Mouse (Mus musculus) cerebellum, adult 2 months (tissue): ENCODE data around the gene Sorcs2. TPM values are rescaled to one million over a fixed set of nuclear protein-coding genes. Genes with fewer than 3 reads are reported as not detected.
A peak's percentile ranks its signal among the peaks of the same experiment; 100 is the strongest.

ENCODE experiments used
- DNase-seq, 2 experiments: peaks; one replicate each; pipeline ENCODE4 v3.0.0; 2021
- H3K27ac ChIP-seq: fragments of 200-500 bp; 2 replicates; pipeline ENCODE4 v1.5.1; 2012; ENCODE audit warnings: low read length, control low read depth, inconsistent platforms; ENCODE audit not compliant: insufficient read depth
- H3K27me3 ChIP-seq: fragments of 200-500 bp; 2 replicates; pipeline ENCODE4 v1.6.1; 2012; ENCODE audit warnings: inconsistent platforms, mild to moderate bottlenecking, low read length, moderate library complexity; ENCODE audit not compliant: control insufficient read depth, insufficient read depth
- H3K4me1 ChIP-seq: fragments of 200-500 bp; 2 replicates; pipeline ENCODE4 v1.6.1; 2011; ENCODE audit warnings: low read length; ENCODE audit not compliant: control insufficient read depth, insufficient read depth
- H3K4me3 ChIP-seq: fragments of 200-500 bp; replicated peaks from 2 replicates; pipeline ENCODE3; 2011; ENCODE audit warnings: mild to moderate bottlenecking, low read depth, low read length, control low read depth; ENCODE audit not compliant: insufficient read depth
- CTCF ChIP-seq: fragments of 200-500 bp; IDR thresholded peaks from 2 replicates; pipeline ENCODE4 v1.5.1; 2011; ENCODE audit warnings: low read depth, mild to moderate bottlenecking, control low read depth, low read length, moderate library complexity, borderline replicate concordance; ENCODE audit not compliant: insufficient read depth
- POLR2A ChIP-seq: fragments of 200-500 bp; IDR thresholded peaks from 2 replicates; pipeline ENCODE4 v1.6.1; 2011; ENCODE audit warnings: low read length, control low read depth, borderline replicate concordance; ENCODE audit not compliant: insufficient read depth
- WGBS: fragments of 180-500 bp; shearing (Covaris S2); methylation state at CpG from one replicate; pipeline ENCODE4 v1.1.7; 2018; 5-methylcytosine and 5-hydroxymethylcytosine counted together
- polyA plus RNA-seq: library from polyadenylated mRNA; depleted of rRNA; stranded (reverse); fragments of >200 nt; gene quantifications from 2 replicates; pipeline ENCODE4 v1.2.3, GENCODE M21; 2012

Gene Sorcs2
- polyA plus RNA-seq, 1 experiment: 8.7 TPM

GRCm38 (mm10) chr5:36101129-36101528 lies 296.8 kb downstream of the Sorcs2 start:
- Histone ChIP-seq H3K4me3 (no peak overlapping the region), H3K27me3 (no peaks in the 10 kb centered on the region), H3K4me1 (0 out of 2 replicates have a peak, but pooled peaks cover under 1% of the 10 kb centered on the region), H3K27ac (no peak overlapping the region)
- TF ChIP-seq CTCF: no peak
- WGBS: 88% methylated on average over 10 of the region's 10 CpGs
- no peak for DNase-seq

- TF ChIP-seq POLR2A (no peak), CTCF (no peak)
- H3K27me3 ChIP-seq: no peaks in the 10 kb centered on the region
- H3K4me3 ChIP-seq: no peak overlapping the region
- no peak for DNase-seq
- no peak overlapping the region for H3K27ac ChIP-seq
- WGBS: 60% methylated on average over 3 of the region's 3 CpGs
- H3K4me1 ChIP-seq: peaks cover 3% of the 10 kb centered on the region; the same call in 1 of the 2 replicates
Observed at GRCm38 (mm10) chr5:36100488-36100887, 297.5 kb downstream of the Sorcs2 start.

- DNase-seq: peak in 1 of 2 experiments; percentile 5
- TF ChIP-seq CTCF (no peak), POLR2A (no peak)
Observed at GRCm38 (mm10) chr5:36099662-36100061, 298.3 kb downstream of the Sorcs2 start.

GRCm38 (mm10) chr5:36096046-36096445 lies 301.9 kb downstream of the Sorcs2 start:
- Histone ChIP-seq H3K4me3 (no peak overlapping the region), H3K27ac (no peak overlapping the region), H3K4me1 (peaks cover 3% of the 10 kb centered on the region; the same call in 1 of the 2 replicates), H3K27me3 (no peaks in the 10 kb centered on the region)
- TF ChIP-seq CTCF: no peak
- TF ChIP-seq POLR2A: no peak
- 12% methylated on average over 8 of the region's 8 CpGs for WGBS
- peak in 1 of 2 experiments; percentile 14 for DNase-seq

More at GRCm38 (mm10) chr5:36099662-36100061, 298.3 kb downstream of the Sorcs2 start:
- no peaks in the 10 kb centered on the region for H3K27me3 ChIP-seq
- 33% methylated on average over 4 of the region's 4 CpGs for WGBS
- H3K27ac ChIP-seq: no peak overlapping the region
- no peak overlapping the region for H3K4me3 ChIP-seq
- peaks cover 3% of the 10 kb centered on the region; the same call in 1 of the 2 replicates for H3K4me1 ChIP-seq

- DNase-seq: no peak
Observed at GRCm38 (mm10) chr5:36090036-36090435, 307.9 kb downstream of the Sorcs2 start.

GRCm38 (mm10) chr5:36089243-36089642 lies 308.7 kb downstream of the Sorcs2 start:
- Histone ChIP-seq H3K27me3 (no peaks in the 10 kb centered on the region), H3K4me3 (no peak overlapping the region), H3K4me1 (peaks cover 10% of the 10 kb centered on the region), H3K27ac (no peak overlapping the region)
- WGBS: 89% methylated on average over 2 of the region's 2 CpGs
- no peak for TF ChIP-seq POLR2A
- TF ChIP-seq CTCF: no peak
- no peak for DNase-seq

More at GRCm38 (mm10) chr5:36090036-36090435, 307.9 kb downstream of the Sorcs2 start:
- no peak overlapping the region for H3K27ac ChIP-seq
- whole genome bisulfite sequencing: 91% methylated on average over 7 of the region's 7 CpGs
- TF ChIP-seq CTCF (no peak), POLR2A (no peak)
- no peaks in the 10 kb centered on the region for H3K27me3 ChIP-seq
- peaks cover 3% of the 10 kb centered on the region; the same call in 1 of the 2 replicates for H3K4me1 ChIP-seq
- no peak overlapping the region for H3K4me3 ChIP-seq

- 81% methylated on average over 5 of the region's 5 CpGs for WGBS
- no peak for DNase-seq
Observed at GRCm38 (mm10) chr5:36086931-36087330, 311.0 kb downstream of the Sorcs2 start.

GRCm38 (mm10) chr5:36085621-36086020 lies 312.3 kb downstream of the Sorcs2 start:
- TF ChIP-seq POLR2A (no peak), CTCF (no peak)
- Histone ChIP-seq H3K4me3 (no peak overlapping the region), H3K4me1 (peaks cover 10% of the 10 kb centered on the region), H3K27ac (no peak overlapping the region), H3K27me3 (no peaks in the 10 kb centered on the region)
- no peak for DNase-seq
- 83% methylated on average over 4 of the region's 4 CpGs for WGBS

More at GRCm38 (mm10) chr5:36086931-36087330, 311.0 kb downstream of the Sorcs2 start:
- Histone ChIP-seq H3K27me3 (no peaks in the 10 kb centered on the region), H3K4me3 (no peak overlapping the region), H3K27ac (no peak overlapping the region), H3K4me1 (peaks cover 10% of the 10 kb centered on the region)
- TF ChIP-seq CTCF (no peak), POLR2A (no peak)
